Mouse (Mus musculus): Measurements from ENCODE around the gene Lpin3. TPM values are rescaled to one million over a fixed set of nuclear protein-coding genes. Genes with fewer than 3 reads are reported as not detected.

Lpin3 gene
- 0.52 and 0.65 TPM in 2 replicates for polyA plus RNA-seq (2015; fragmentation: Nextera tagmentation; extraction: Ambion mirVana)

DNA sequence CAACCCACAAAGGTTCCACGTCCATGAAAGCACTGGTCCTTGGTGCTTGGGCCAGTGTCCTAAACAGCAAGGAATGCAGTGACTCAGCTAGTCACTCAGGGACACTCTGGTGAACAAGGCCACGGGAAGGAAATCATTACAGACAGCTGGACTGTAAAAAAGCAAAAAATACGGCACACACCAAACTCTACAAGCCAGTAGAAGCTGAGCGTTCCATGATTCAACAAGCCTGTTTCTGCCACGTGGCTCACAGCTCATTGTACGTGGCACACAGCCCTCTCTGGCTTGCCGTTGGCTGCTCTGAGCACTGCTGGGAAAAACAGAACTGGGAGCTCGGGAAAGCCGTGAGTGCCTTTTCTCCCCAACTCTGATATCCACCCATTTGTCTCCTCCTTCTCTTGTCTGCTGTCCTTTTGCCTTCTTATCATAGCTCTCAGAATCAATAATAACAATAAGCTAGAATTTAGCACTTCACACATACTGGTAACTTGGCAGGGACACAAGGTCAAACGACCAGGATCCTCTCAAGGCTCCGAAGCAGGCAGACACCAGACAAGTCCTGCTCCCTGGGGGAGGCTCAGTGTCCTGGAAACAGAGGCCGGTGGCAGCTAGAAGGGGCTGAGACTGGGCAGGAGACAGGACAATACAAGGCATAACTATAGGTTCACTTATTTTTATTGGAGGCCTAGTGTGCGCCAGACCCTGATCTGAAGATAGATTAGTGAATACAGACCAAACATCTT, at the start of gene Lpin3:
Lpin3 (plus strand) TSS at position 218 of the 743 bp plus-strand sequence.
- no peaks in the 10 kb centered on the region for H3K4me1 ChIP-seq (ENCODE audit: control insufficient read depth, low read depth, low read length)
- 53% methylated on average over 13 of the region's 13 CpGs for WGBS (ENCODE audit: insufficient replicate concordance)
- ATAC-seq (ENCODE audit: low read depth), result no peak
- no peaks in the 10 kb centered on the region for H3K36me3 ChIP-seq (ENCODE audit: control insufficient read depth, insufficient read depth)
- H3K4me3 ChIP-seq (ENCODE audit: low read depth, low read length), result no peak within 1 kb of the TSS
- H3K9ac ChIP-seq (ENCODE audit: low read depth, low read length), result no peak within 1 kb of the TSS
- peaks cover 4% of the 10 kb centered on the region; the same call in 1 of the 2 replicates for H3K9me3 ChIP-seq (replicated peaks; ENCODE audit: control insufficient read depth, low read length)
- H3K27me3 ChIP-seq (ENCODE audit: control insufficient read depth, insufficient read depth, low read depth, low read length), result no peaks in the 10 kb centered on the region
- H3K4me2 ChIP-seq (ENCODE audit: low read depth, low read length), result no peak within 1 kb of the TSS
- no peak within 1 kb of the TSS for H3K27ac ChIP-seq (ENCODE audit: low read length)

DNA sequence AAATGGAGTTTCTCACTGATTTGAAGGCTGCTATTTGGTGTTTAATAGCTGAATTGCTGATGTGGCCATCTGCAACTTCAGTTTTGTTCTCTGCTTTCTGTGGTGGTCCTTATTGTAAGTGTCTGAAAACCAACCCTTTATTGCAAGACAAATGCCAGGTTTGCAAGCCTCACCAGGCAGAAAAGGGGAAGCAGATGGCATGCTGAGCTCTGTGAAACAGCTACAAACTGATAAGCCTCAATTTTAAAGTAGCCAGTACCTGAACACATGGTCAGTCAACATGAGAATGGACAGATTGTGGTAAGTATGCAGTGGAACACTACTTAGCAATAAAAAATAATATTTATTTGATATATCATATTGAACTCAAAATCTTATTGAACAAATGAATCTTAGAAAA, 39.6 kb upstream of the Lpin3 start:
- Histone ChIP-seq H3K4me3 (ENCODE audit: low read depth, low read length) (no peak overlapping the region), H3K27me3 (ENCODE audit: control insufficient read depth, insufficient read depth, low read depth, low read length) (no peaks in the 10 kb centered on the region), H3K36me3 (ENCODE audit: control insufficient read depth, insufficient read depth) (no peaks in the 10 kb centered on the region), H3K4me2 (ENCODE audit: low read depth, low read length) (no peak overlapping the region), H3K9me3 (replicated peaks; ENCODE audit: control insufficient read depth, low read length) (no peaks in the 10 kb centered on the region), H3K9ac (ENCODE audit: low read depth, low read length) (no peak overlapping the region), H3K27ac (ENCODE audit: low read length) (no peak overlapping the region), H3K4me1 (ENCODE audit: control insufficient read depth, low read depth, low read length) (no peaks in the 10 kb centered on the region)
- no peak for ATAC-seq (ENCODE audit: low read depth)

GRCm38 (mm10) chr2:160847664-160848063, 32.8 kb upstream of the Lpin3 start:
- H3K9me3 ChIP-seq (replicated peaks; ENCODE audit: control insufficient read depth, low read length), result no peaks in the 10 kb centered on the region
- no peak overlapping the region for H3K4me3 ChIP-seq (ENCODE audit: low read depth, low read length)
- no peaks in the 10 kb centered on the region for H3K27me3 ChIP-seq (ENCODE audit: control insufficient read depth, insufficient read depth, low read depth, low read length)
- no peak overlapping the region for H3K4me2 ChIP-seq (ENCODE audit: low read depth, low read length)
- WGBS (ENCODE audit: insufficient replicate concordance), result 39% methylated on average over 1 of the region's 1 CpGs
- H3K27ac ChIP-seq (ENCODE audit: low read length), result no peak overlapping the region
- H3K36me3 ChIP-seq (ENCODE audit: control insufficient read depth, insufficient read depth), result no peaks in the 10 kb centered on the region
- H3K9ac ChIP-seq (ENCODE audit: low read depth, low read length), result no peak overlapping the region
- no peaks in the 10 kb centered on the region; the same call in none of the 2 replicates for H3K4me1 ChIP-seq (ENCODE audit: control insufficient read depth, low read depth, low read length)
- peak; percentile 71 for ATAC-seq (ENCODE audit: low read depth)

DNA sequence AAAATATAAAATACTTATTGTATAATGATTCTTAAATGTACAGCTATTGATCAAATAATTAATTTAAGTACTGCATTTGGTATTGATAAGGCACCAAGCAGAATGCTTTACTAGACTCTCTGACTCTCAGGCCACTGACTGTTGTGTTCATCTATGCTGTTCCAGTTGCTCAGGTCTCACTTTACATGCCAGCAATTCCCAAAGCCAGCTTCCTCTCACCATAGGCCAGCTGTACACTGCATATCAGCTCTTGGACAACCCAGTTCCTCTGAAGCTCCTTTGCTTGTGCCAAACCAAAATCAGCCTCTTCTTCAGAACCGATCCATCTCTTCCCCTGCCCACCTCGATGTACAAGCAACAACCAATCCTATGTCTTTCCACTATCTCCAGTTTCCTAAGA, 32.3 kb upstream of the Lpin3 start:
- H3K27ac ChIP-seq (ENCODE audit: low read length), result no peak overlapping the region
- no peak overlapping the region for H3K4me2 ChIP-seq (ENCODE audit: low read depth, low read length)
- no peak for ATAC-seq (ENCODE audit: low read depth)
- no peak overlapping the region for H3K9ac ChIP-seq (ENCODE audit: low read depth, low read length)
- no peaks in the 10 kb centered on the region for H3K9me3 ChIP-seq (replicated peaks; ENCODE audit: control insufficient read depth, low read length)
- H3K36me3 ChIP-seq (ENCODE audit: control insufficient read depth, insufficient read depth), result no peaks in the 10 kb centered on the region
- no peak overlapping the region for H3K4me3 ChIP-seq (ENCODE audit: low read depth, low read length)
- H3K27me3 ChIP-seq (ENCODE audit: control insufficient read depth, insufficient read depth, low read depth, low read length), result no peaks in the 10 kb centered on the region
- 62% methylated on average over 2 of the region's 2 CpGs for WGBS (ENCODE audit: insufficient replicate concordance)
- no peaks in the 10 kb centered on the region; the same call in none of the 2 replicates for H3K4me1 ChIP-seq (ENCODE audit: control insufficient read depth, low read depth, low read length)

DNA sequence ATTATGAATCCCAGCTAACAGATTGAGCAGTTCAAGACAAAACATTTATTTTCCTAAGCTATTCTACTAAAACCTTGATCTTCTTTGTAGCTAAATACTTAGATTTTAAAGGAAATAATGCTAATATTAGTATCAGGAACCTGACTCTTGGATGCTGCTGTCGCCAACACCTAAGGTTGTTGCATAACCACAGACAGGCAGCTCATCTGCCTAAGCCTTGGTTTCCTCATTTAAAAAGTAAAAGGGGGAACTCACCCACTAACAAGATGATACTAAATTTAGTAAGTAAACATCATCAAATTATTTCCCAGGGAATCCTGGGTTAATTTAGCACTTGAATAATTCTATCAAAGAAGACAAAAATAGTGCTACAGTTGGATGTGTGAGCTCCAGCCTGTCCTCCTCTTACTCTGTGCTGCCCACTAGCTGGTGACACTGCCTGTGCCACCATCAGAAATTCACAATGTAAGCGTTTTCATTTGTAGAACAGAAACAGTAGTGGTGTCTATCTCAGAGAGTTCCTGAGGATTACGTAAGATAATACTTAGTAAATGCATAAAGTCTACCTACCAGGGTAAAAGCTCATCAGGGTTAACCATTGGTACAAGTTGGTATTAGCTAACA, 30.7 kb upstream of the Lpin3 start:
- no peaks in the 10 kb centered on the region; the same call in none of the 2 replicates for H3K4me1 ChIP-seq (ENCODE audit: control insufficient read depth, low read depth, low read length)
- H3K27me3 ChIP-seq (ENCODE audit: control insufficient read depth, insufficient read depth, low read depth, low read length), result no peaks in the 10 kb centered on the region
- no peak overlapping the region for H3K9ac ChIP-seq (ENCODE audit: low read depth, low read length)
- H3K4me3 ChIP-seq (ENCODE audit: low read depth, low read length), result no peak overlapping the region
- 44% methylated on average over 3 of the region's 3 CpGs for WGBS (ENCODE audit: insufficient replicate concordance)
- ATAC-seq (ENCODE audit: low read depth), result 0 out of 2 replicates have a peak, but pooled peaks have one; percentile 7
- no peak overlapping the region for H3K27ac ChIP-seq (ENCODE audit: low read length)
- H3K9me3 ChIP-seq (replicated peaks; ENCODE audit: control insufficient read depth, low read length), result no peaks in the 10 kb centered on the region
- H3K4me2 ChIP-seq (ENCODE audit: low read depth, low read length), result no peak overlapping the region
- H3K36me3 ChIP-seq (ENCODE audit: control insufficient read depth, insufficient read depth), result no peaks in the 10 kb centered on the region

GRCm38 (mm10) chr2:160850360-160850759, 30.1 kb upstream of the Lpin3 start:
- H3K27me3 ChIP-seq (ENCODE audit: control insufficient read depth, insufficient read depth, low read depth, low read length), result no peaks in the 10 kb centered on the region
- H3K4me3 ChIP-seq (ENCODE audit: low read depth, low read length), result no peak overlapping the region
- no peaks in the 10 kb centered on the region; the same call in none of the 2 replicates for H3K4me1 ChIP-seq (ENCODE audit: control insufficient read depth, low read depth, low read length)
- ATAC-seq (ENCODE audit: low read depth), result 0 out of 2 replicates have a peak, but pooled peaks have one; percentile 39
- 54% methylated on average over 3 of the region's 3 CpGs for WGBS (ENCODE audit: insufficient replicate concordance)
- H3K9ac ChIP-seq (ENCODE audit: low read depth, low read length), result no peak overlapping the region
- H3K27ac ChIP-seq (ENCODE audit: low read length), result no peak overlapping the region
- H3K9me3 ChIP-seq (replicated peaks; ENCODE audit: control insufficient read depth, low read length), result no peaks in the 10 kb centered on the region
- H3K4me2 ChIP-seq (ENCODE audit: low read depth, low read length), result no peak overlapping the region
- no peaks in the 10 kb centered on the region for H3K36me3 ChIP-seq (ENCODE audit: control insufficient read depth, insufficient read depth)

GRCm38 (mm10) chr2:160854687-160855086, 25.8 kb upstream of the Lpin3 start:
- no peaks in the 10 kb centered on the region for H3K36me3 ChIP-seq (ENCODE audit: control insufficient read depth, insufficient read depth)
- H3K4me2 ChIP-seq (ENCODE audit: low read depth, low read length), result no peak overlapping the region
- H3K4me3 ChIP-seq (ENCODE audit: low read depth, low read length), result no peak overlapping the region
- no peak for ATAC-seq (ENCODE audit: low read depth)
- H3K9ac ChIP-seq (ENCODE audit: low read depth, low read length), result no peak overlapping the region
- H3K27ac ChIP-seq (ENCODE audit: low read length), result no peak overlapping the region
- H3K27me3 ChIP-seq (ENCODE audit: control insufficient read depth, insufficient read depth, low read depth, low read length), result no peaks in the 10 kb centered on the region
- H3K9me3 ChIP-seq (replicated peaks; ENCODE audit: control insufficient read depth, low read length), result no peaks in the 10 kb centered on the region
- peaks cover 2% of the 10 kb centered on the region for H3K4me1 ChIP-seq (ENCODE audit: control insufficient read depth, low read depth, low read length)

DNA sequence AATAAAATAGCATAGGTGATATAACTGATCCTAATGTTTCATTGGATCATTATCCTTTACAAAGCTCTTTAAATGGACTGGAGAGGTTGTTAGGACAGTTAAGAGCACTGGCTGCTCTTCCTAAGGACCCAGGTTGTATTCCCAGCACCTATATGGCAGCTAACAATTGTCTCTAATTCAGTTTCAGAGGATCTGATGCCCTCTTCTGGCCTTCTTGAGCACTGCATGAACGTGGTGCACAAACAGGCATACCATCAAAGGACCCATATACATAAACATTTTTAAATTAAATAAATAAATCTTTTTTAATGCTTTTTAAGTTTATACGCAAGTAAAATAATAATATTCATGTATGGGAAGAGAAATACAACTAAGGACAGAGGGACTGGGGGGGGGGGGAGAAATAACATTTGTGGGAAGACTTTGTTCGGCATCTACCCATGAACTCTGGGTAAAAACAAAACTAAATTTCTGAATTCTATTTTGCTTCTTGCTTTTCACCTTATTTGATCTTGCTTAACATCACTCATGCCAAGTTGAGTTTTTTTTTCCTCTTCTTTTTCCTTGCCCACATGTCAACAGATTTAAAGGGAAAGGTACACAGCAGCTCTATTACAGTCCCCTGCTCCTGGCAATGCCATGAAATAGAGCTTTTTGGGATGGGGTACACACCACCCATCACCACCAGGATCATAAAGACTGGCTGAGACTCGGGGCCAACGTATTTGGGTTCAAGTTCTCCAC, 23.9 kb upstream of the Lpin3 start:
- H3K4me2 ChIP-seq (ENCODE audit: low read depth, low read length), result no peak overlapping the region
- WGBS (ENCODE audit: insufficient replicate concordance), result 51% methylated on average over 5 of the region's 5 CpGs
- ATAC-seq (ENCODE audit: low read depth), result no peak
- H3K4me1 ChIP-seq (ENCODE audit: control insufficient read depth, low read depth, low read length), result peaks cover 2% of the 10 kb centered on the region; the same call in 1 of the 2 replicates
- no peak overlapping the region for H3K27ac ChIP-seq (ENCODE audit: low read length)
- H3K9ac ChIP-seq (ENCODE audit: low read depth, low read length), result no peak overlapping the region
- H3K36me3 ChIP-seq (ENCODE audit: control insufficient read depth, insufficient read depth), result no peaks in the 10 kb centered on the region
- no peaks in the 10 kb centered on the region for H3K27me3 ChIP-seq (ENCODE audit: control insufficient read depth, insufficient read depth, low read depth, low read length)
- no peak overlapping the region for H3K4me3 ChIP-seq (ENCODE audit: low read depth, low read length)
- H3K9me3 ChIP-seq (replicated peaks; ENCODE audit: control insufficient read depth, low read length), result no peaks in the 10 kb centered on the region

DNA sequence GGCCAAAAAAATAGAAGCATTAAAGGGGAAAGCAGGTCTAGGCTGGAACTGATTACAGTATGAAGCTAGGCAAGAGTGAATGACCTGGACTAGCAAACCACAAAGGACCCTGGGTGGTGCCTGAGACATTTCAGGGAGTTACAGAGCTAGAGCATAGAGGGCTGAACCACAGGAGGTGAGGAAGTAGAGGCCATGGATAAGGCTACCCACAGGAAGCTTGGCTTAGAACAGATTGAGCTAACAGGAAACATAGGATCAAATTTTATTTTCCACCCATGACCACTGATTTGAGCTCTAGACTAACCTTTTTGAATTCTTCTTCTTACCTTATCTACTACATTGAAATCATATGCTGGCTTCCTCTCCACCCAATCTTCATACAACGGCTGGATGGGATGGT, 20.1 kb upstream of the Lpin3 start:
- H3K27ac ChIP-seq (ENCODE audit: low read length), result no peak overlapping the region
- H3K4me1 ChIP-seq (ENCODE audit: control insufficient read depth, low read depth, low read length), result peaks cover 2% of the 10 kb centered on the region; the same call in 1 of the 2 replicates
- WGBS (ENCODE audit: insufficient replicate concordance), result 29% methylated on average over 1 of the region's 1 CpGs
- H3K27me3 ChIP-seq (ENCODE audit: control insufficient read depth, insufficient read depth, low read depth, low read length), result no peaks in the 10 kb centered on the region
- no peak overlapping the region for H3K4me3 ChIP-seq (ENCODE audit: low read depth, low read length)
- H3K4me2 ChIP-seq (ENCODE audit: low read depth, low read length), result no peak overlapping the region
- ATAC-seq (ENCODE audit: low read depth), result no peak
- H3K9ac ChIP-seq (ENCODE audit: low read depth, low read length), result no peak overlapping the region
- no peaks in the 10 kb centered on the region for H3K9me3 ChIP-seq (replicated peaks; ENCODE audit: control insufficient read depth, low read length)
- no peaks in the 10 kb centered on the region for H3K36me3 ChIP-seq (ENCODE audit: control insufficient read depth, insufficient read depth)
